Mouse (Mus musculus) left cerebral cortex, postnatal 14 days (tissue): ENCODE results near the gene Mex3b. TPM values are rescaled to one million over a fixed set of nuclear protein-coding genes. Genes with fewer than 3 reads are reported as not detected.

Source experiments
- DNase-seq, 2 experiments: peaks; one replicate each; pipeline ENCODE4 v3.0.0; 2021 to 2022; ENCODE audit warnings: low spot score in 2 of 2, mixed read lengths in 1 of 2
- intact Hi-C: fragments of 180-260 bp; cut with DNase I; formaldehyde crosslinking; loops from one replicate; pipeline ENCODE4 v1.15.1; 2025
- total RNA-seq, 2 experiments: library from RNA; stranded (reverse); gene quantifications; 2 replicates each; pipeline ENCODE4 v1.2.3; 2021

Gene Mex3b
- total RNA-seq, 2 experiments from 2014 or later: 25.0 to 29.7 TPM

- no peak for DNase-seq
- intact Hi-C loops: no loop called here
Measured at GRCm38 (mm10) chr7:82905527-82905926, 38.4 kb downstream of the Mex3b start.

- intact Hi-C loops: no loop called here
- no peak for DNase-seq
Measured at GRCm38 (mm10) chr7:82907081-82907480, 39.9 kb downstream of the Mex3b start.

GRCm38 (mm10) chr7:82910536-82911384 is 43.6 kb downstream of the Mex3b start:
- intact Hi-C loops: loop anchor here (5.0 kb wide), 1 partner anchor 38 kb away; no protein-coding TSS in a partner anchor
- no peak for DNase-seq

GRCm38 (mm10) chr7:82911501-82911900 is 44.4 kb downstream of the Mex3b start:
- no peak for DNase-seq
- intact Hi-C loops: loop anchor here (5.0 kb wide), 1 partner anchor 39 kb away; no protein-coding TSS in a partner anchor

GRCm38 (mm10) chr7:82914297-82914696 is 47.2 kb downstream of the Mex3b start:
- no peak for DNase-seq
- intact Hi-C loops: loop anchor here (5.0 kb wide), 1 partner anchor 42 kb away; no protein-coding TSS in a partner anchor

Other genes with a start within 250 kb of the Mex3b start
- 10 to 100 TPM in 1 of 2 experiments, 1 to 10 TPM in 1; 9.8 to 16.5 TPM for gene Saxo2, start 218.8 kb upstream of the Mex3b start, total RNA-seq
- 10 to 100 TPM; 18.0 to 19.5 TPM for gene Efl1, start 218.7 kb upstream of the Mex3b start, total RNA-seq